Mouse (Mus musculus) liver, postnatal 0 days (tissue): ENCODE results near the gene Ubr3.

Experiments
- CTCF ChIP-seq: sonication (generic); IDR thresholded peaks from 2 replicates; pipeline ENCODE4 v1.5.1; 2016; ENCODE audit warnings: antibody characterized with exemption, low read depth
- EP300 ChIP-seq: IDR thresholded peaks from 2 replicates; pipeline ENCODE4 v1.6.1; 2016; ENCODE audit warnings: antibody characterized with exemption, low read depth, mild to moderate bottlenecking

DNA sequence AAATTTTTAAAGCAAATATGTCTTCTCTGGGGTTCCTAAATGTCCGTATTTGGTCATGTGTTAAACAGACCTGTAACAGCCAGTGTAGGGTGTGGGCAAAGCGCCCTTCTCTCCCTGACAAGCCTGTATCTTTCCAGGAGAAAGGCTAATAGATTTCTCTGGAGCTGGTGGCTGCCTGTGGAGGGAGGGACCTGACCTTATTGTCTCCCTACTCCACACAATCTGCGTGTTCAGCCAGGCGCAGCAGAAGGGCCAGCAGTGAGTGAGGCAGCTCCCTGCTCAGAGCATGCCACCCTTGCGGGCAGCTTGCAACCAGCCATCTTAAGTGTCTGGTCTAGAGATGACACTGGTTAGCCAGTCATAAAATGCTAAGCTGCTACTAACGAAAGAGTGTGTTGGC is 147.4 kb downstream of the Ubr3 start:
- TF ChIP-seq CTCF (no peak), EP300 (no peak)
